Mouse (Mus musculus) spleen, embryonic (tissue): ENCODE results near the gene Fndc8.

Source experiments
- CTCF ChIA-PET: fragments of 350-600 bp; sonication (Branson Sonifier 250); formaldehyde crosslinking; loops from one replicate; lab custom pipeline; 2022; lab: Charles Lee

Gene Fndc8

DNA sequence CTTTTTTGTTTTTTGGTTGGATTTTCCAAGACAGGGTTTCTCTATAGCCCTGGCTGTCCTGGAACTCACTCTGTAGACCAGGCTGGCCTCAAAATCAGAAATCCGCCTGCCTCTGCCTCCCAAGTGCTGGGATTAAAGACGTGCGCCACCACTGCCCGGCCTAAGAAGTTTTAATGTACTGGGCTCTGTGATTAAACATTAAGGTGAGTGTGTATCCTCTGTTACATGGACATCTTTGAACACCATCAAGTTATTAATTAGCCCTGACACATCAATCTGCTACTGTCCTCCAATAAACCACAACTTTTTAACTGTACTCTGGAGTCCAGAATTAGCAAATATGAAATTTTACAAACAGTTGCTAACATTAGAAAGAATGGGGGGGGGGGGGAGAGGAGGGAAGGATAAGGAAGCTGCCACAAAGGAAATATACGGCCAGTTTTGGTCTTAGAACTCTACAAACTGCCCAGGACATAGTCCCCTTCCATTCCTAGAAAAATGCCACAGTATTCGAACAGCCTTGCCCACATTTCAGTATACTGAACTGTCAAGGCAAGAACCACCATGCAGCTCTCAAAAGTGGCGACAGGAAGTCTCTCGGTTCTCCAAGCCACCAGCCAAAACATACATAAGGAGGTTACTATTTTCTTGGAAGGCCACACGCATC, 22.3 kb upstream of the Fndc8 start:
- CTCF ChIA-PET: interaction anchor here (0.6 kb wide), 1 partner anchor 327 kb away, joined by 3 read pairs; no protein-coding TSS in a partner anchor

DNA sequence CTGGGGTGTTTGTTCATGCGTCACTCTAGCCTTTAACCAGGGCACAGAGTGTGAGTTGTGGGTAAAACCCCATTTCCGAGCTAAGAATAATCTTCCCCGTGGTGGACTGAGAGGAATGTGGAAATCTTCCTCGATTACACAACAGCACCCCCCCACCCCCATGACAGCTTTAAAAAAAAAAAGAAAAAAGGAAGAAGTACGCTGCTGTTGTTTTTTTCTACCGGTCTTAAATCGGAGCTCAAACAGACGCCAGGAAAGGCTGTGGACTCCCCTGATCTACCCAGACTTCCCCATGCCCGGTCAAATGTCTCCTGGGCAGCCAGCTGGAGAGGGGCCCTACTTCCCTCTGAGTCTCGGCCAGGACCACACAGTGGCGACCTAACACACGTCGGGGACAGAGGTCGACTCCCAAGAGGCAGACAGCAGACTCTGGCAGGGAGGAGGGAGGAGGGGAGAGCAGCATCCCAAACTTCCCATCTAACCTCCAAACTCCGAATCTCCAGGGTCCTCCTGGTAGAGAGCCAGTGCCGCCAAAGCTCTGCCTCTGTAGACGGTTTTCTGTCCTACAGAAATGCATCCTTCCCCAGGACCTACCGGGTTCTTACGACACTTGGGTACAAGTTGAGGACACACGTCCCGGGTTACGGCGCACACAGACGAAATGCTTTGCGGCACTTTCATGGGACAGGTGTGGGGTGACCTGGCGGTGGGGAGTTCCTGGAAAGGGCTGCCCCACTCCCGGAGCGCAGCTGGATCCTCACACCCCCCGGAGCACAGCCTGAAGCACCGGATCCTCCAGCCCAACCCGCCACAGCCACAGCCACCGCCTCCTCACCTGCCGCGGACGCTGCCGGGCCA, 21.5 kb upstream of the Fndc8 start:
- CTCF ChIA-PET: interaction anchor here (0.6 kb wide), 1 partner anchor 326 kb away, joined by 3 read pairs; no protein-coding TSS in a partner anchor

DNA sequence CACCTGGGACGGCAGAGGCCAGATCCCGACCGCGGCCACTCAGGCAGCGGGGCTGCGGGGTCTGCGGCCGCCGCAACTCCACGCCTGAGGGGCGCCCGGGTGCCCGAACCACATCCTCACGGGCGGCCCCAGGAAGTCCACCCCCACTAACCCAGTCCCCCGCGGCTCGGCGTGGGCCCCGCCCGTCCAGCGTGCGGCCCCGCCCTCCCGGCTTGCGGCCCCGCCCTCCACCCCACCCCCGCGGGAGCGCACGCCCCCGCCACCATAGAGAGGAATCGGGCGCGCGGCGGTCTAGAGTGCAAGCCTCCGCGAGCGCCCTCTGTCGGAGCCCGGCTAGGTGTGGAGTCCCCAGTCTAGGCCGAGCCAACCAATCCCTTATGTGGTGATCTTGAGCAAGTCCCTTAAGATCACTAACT, 20.9 kb upstream of the Fndc8 start, which contains the start of gene Rffl:
Gene Rffl (minus strand): TSS at position 180 of the 416 bp plus-strand sequence.
- CTCF ChIA-PET: interaction anchor here (0.6 kb wide), 1 partner anchor 598 kb away, joined by 4 read pairs; no protein-coding TSS in a partner anchor

DNA sequence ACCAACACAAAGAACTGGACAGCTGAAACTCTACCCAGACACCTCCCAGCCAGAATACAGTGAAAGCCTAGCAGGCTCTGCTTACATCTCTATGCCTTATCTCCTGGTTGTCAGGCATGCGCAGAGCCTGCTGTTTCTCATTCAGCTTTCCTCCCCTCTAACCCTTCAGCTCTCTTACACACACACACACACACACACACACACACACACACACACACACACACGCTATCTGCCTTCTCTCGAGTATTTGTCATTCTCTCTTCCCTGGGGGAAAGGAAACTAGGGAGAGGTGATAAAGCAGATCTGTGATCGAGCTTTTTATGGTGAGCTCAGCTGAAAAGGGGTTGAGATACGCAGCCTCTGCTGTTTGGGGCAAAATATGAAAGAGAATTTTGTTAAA, 17.0 kb upstream of the Fndc8 start:
- CTCF ChIA-PET: interaction anchor here (0.6 kb wide), 1 partner anchor 22 kb away, joined by 4 read pairs; no protein-coding TSS in a partner anchor

DNA sequence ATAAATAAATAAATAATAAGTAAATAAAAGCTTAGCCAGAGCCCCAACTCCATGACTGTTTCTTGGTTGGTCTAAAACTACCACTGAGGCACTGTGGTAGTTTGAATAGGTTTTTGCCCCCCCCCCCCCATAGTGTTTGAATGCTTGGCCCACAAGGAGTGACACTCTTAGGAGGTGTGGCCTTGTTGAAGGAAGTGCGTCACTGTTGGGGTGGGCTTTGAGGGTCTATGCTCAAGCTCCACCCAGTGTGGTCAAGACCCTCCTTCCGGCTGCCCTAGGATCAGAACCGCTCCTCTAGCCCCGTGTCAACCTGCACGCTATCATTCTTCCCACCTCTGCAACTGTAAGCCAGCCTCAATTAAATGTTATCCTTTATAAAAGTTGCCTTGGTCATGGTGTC, 16.3 kb upstream of the Fndc8 start:
- CTCF ChIA-PET: interaction anchor here (0.6 to 0.7 kb wide), 2 partner anchors 16 to 22 kb away, joined by 3 to 4 read pairs; no protein-coding TSS in a partner anchor

DNA sequence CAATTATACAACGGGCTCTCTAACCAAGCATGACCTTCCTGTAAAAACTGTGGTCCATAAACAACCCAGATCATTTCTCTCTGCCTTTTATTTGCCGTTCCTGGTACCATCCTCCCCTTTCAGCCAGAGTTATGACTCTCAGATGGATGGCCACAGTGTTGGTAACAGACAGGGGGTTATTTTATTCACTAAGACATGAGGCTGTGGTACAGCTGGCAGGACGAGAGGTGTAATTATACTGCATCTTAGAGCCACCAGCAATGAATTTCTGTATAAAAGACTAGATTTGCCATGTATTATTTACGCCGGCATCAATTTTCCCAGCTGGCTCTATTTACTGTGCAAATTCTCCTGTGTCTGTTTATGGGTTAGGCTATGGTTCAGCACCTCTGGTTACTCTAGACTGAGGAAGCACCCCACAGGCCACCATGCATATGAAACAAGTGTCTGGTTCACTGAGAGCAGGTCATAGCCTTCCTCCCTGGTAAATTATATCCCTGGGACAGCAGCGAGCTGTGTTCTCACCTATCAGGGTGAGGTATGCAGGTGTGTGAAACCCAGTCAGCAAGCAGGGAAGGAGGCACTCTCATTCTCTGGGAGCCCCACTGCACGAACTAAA, 14.1 kb upstream of the Fndc8 start:
- CTCF ChIA-PET: interaction anchor here (0.6 kb wide), 1 partner anchor 83 kb away, joined by 3 read pairs; no protein-coding TSS in a partner anchor

DNA sequence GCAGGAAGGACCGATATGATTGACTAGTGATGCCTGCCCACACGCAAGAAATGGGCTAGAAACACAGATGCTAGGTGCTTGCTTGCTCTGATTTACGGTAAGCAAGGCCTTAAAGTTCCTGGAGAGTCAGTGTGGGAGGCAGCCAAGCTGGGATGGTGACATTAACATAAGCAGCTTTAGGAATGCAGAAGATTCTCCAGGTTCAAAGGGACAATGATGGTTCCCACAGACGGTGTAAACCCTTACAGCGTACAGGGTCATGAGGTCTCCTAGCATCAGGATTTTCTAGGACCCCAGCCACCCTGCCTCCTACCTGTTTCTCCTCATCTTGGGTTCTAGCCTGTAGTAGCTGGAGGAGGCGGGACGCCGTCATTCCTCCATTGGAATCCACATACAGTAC, 8.7 kb upstream of the Fndc8 start:
- CTCF ChIA-PET: no interaction called here

DNA sequence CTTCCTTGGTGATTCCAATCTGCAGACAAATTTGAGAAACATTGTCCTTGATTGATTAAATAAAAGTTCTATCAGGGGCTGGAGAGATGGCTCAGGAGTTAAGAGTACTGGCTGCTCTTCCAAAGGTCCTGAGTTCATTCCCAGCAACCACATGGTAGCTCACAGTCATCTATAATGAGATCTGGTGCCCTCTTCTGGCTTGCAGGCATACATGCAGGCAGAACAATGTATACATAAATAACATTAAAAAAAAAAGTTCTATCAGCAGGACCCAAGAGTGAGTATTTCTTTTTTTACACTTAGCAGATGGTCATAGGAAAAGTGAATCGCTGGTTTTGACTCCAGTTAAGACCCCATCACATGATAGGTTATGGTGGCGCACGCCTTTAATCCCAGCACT, 5.4 kb upstream of the Fndc8 start:
- CTCF ChIA-PET: interaction anchor here (0.6 to 1.3 kb wide), 2 partner anchors 68 to 210 kb away, joined by 3 read pairs; no protein-coding TSS in a partner anchor

DNA sequence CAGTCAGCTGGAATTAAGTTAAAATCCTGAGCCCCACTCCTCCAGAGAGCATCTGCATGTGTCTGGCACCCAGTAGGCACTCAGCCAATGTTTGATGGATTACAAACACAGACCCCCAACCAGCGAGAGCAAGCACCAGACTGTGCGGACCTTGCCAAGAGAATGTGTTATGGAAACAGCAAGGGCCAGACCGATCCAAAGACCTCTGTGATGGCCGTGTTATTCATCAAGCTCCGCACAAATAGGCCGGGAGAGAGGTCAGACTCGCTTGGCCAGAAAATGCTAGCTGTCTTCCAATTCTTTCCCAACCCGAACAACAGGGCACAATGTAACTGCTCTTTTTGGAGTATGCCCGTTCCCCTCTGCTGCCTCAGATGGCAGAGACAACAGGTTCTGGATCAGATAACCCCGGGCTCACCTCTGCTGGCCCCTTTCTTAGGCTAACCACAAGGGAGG, 3.4 kb upstream of the Fndc8 start:
- CTCF ChIA-PET: interaction anchor here (0.6 kb wide), 2 partner anchors 18 to 141 kb away, joined by 3 read pairs; no protein-coding TSS in a partner anchor

DNA sequence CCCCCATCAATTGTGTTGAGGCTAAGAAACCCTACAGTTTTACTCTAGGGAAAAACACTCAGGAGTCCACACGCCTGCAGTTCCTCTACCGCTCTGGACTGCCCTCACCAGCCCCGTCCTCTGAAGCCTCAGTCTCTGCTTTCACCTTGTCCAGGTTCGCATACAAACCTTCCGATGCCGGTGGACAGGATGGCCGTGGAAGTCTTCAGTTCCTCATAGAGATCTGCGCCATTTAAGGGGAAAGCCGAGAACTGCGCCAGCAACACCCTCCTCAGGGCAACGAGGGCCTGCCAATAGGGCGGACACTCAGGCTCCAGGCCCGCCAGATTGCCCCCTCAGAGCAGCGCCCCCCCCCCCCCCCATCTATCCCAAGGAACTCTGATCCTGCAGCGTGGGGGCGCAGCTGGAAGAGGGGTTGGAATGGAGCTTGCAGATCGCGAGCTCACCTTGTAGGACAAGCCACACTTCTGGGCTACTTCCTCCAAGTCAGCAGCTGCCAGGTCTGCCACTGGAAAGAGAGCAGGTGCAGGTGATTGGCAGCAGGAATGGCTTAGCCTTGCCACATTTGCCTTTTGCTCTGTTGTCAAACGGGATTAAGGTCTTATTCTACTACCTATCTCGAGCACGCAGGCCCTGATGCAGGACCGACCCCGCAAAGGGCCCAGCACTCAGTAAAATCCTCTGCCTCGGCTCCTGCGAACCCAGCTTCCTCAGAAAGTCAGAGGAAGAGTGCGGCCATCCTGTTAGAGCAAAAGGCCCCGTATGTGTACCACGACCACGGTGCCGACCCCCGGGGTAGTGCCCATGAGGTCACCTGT, 2.2 kb upstream of the Fndc8 start:
- CTCF ChIA-PET: interaction anchor here (0.6 to 1.3 kb wide), 6 partner anchors 28 to 312 kb away, joined by 3 to 14 read pairs (median 4); no protein-coding TSS in a partner anchor

DNA sequence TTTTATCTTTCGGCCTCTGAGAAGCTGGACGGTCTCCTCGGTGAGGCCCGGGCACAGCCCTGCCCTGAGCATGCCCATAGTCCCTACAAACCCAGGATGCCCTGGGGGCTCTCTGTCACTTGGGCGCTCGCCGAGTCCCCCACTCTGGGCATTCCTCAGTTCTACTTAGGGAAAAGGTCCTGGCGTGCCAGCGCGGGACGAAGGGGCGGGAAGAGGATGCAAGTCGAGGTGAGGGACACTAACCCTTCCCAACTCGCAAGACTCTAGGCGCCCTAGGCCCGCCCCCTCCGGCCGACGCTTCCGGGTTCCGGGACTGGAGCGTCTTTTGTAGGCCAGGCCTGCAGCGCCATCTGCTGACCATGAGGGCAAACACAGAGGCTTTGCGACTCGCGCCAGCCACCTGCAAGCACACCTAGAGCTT, 1.6 kb upstream of the Fndc8 start, which contains the start of gene Rad51d:
Gene Rad51d (minus strand): TSS at position 273 of the 421 bp plus-strand sequence.
- CTCF ChIA-PET: interaction anchor here (0.6 to 1.3 kb wide), 7 partner anchors 10 to 311 kb away, joined by 3 to 5 read pairs (median 3); no protein-coding TSS in a partner anchor

DNA sequence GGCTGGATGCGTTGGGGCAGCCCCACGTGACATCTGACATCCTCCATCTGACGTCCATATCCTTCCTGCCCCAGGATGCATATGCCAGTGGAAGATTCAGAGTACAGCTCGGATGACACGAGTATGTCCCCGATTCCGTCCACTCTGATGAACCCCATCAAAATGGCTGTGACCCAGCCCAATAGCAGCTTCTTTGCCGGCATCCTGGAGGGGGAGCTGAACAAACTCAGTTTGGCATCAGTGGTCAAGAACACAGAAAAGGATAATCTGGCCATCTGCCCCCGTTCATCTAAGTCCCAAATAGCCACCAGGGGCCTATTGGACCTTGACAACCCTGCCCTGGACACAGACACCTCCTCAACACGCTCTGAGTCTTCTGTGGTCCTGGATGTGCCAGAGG, 5.6 kb downstream of the Fndc8 start:
- CTCF ChIA-PET: interaction anchor here (0.6 kb wide), 1 partner anchor 22 kb away, joined by 4 read pairs; no protein-coding TSS in a partner anchor

DNA sequence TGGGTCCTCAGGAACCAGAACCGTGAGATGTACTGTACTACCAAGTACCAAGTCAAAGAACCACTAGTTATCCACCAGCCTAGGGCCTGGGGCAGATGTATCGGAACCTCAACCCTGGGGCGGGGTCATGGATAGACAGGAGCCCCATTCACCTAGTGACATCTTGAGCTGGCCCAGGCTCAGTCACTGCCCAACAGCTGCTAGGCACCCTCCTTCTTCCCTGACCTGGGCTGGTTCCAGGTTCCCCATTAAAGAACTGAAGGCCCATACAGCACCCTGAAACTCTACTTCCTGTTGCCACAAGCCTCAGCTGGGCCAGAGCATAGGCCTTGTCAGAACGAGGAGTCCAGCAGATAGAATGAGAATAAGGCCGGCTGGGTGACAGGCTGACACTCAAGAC, 7.8 kb downstream of the Fndc8 start:
- CTCF ChIA-PET: no interaction called here

DNA sequence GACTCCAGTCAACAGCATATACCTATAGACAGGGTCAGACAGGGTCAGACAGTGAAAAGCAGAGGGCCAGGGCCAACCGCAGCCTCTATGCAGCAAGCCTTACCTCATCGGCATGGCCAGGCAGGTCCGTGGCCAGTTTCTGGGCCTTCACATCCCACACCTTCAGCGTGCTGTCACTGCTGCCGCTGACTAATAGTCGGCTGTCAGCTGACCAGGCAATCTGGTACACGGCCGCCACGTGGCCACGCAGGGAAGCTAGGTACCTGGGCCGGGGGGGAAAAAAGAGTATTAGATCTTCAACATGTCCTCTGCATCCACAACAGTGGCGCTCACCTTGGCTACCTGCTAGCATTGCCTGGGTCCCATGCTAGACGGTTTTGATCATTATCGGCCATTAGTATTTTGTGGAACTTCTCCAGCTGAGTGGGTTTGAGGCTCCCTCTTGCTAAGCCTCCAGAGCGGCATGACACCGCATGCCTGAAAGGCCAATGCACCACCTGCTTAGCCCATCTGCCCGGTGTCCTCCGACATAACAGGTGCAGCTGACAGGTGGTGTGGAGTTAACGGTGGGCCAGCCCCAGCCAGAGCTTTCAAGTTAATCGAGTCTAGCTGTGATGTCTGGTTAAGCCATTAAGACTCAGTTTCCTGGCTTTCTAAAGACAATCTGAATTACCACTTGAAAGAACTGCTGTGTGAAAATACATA, 9.8 kb downstream of the Fndc8 start:
- CTCF ChIA-PET: interaction anchor here (0.8 kb wide), 1 partner anchor 11 kb away, joined by 6 read pairs; no protein-coding TSS in a partner anchor

DNA sequence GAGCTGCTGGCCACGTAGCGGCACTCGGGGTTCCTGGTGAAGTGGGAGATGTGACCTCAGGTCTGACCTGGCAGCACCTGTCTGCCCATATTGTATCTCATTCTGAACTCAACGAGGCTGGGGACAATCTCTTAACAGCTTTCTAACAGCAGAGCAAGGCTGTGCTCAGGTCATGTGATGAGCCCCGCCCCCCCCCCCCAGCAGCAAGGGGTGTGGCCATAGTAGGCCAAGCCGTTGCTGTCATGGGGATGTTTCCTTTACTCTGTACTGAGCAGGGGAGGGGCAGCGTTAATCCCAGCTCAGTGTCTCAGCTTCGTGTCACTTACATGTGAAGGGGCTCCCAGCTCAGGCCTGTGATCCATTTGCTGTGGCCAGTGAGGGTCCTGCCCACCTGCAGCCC, 13.0 kb downstream of the Fndc8 start:
- CTCF ChIA-PET: no interaction called here

DNA sequence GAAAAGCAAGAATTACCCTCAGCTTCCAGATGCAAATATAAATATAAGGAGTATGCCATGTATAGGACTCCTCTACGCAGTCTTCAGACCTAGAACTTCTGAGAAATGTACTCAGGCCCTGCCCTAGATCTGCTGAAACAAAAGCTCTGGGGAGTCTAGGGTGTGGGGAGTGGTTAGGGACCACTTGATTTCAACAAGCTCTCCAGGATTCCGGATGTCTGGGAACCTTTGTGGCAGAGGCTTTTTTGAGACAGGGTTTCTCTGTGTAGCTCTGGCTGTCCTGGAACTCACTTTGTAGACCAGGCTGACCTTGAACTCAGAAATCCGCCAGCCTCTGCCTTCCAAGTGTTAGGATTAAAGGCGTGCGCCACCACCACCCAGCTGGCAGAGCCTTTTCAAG, 13.9 kb downstream of the Fndc8 start:
- CTCF ChIA-PET: interaction anchor here (0.6 kb wide), 1 partner anchor 397 kb away, joined by 3 read pairs; the partner anchor contains the start of gene Pex12

DNA sequence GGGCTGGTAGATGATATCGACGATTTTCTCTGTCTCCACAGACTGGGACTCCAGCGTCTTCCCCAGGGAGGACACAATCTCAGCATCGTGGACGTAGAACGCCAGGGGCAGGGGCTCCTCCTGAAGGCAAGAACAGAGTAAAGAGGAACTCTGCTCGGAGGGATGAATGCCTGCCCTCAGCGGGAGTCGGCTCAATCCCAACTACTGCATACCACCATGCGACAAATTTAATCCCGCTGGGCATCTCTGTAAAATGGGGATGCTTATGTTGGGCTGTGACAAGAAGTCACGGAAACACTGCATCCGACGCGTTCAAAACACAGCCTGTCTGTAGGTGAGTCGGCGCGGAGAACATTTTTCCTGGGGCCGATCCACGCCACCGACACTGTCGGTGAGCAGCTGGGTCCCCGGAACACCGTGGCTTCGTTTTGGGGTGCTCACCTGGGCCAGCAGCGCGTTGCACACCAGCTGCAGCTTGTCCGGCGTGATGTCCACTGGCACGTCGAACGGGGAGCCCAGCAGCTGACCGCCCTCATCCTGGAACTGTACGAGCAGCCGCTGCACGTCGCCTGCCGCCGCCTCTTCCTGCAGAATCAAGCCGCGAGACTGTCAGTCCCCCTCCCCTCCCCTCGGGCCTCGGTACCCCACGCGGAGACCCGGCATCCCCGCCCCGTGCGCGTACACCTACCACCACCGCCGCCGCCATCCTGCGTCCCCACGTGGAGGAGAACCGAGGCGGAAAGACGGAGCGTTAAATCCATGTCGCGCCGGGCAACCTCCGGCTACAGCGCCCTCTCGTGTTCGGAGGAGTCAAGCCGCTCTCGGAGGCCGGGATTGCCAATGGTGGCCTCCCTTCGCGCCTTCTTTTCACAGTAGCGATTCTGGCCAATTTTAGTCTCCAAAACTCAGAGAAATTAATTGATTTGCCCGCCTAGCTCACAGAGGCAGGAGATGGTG, 16.0 kb downstream of the Fndc8 start, which contains the start of gene Nle1:
Gene Nle1 (minus strand): TSS at position 761 of the 957 bp plus-strand sequence.
- CTCF ChIA-PET: interaction anchor here (0.5 to 1.0 kb wide), 4 partner anchors 15 to 274 kb away, joined by 3 to 6 read pairs (median 3); no protein-coding TSS in a partner anchor

DNA sequence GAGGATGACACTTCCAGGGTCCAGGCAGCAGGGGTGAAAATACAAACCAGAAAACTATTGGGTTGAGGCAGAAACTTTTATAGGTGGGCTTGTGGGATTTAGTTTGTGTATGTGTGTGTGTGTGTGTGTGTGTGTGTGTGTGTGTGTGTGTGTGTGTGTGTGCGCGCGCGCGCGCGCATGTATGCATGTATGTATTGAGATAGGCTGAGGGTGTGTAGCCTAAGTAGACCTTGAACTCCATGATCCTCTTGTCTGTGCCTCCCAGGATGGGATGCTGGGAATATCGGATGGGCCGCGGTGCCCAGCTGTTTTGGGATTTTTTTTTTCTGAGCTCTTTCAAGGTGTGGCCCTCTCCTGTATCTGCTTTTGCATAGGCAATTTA, 16.7 kb downstream of the Fndc8 start:
- CTCF ChIA-PET: interaction anchor here (0.5 to 0.7 kb wide), 4 partner anchors 33 to 273 kb away, joined by 3 to 8 read pairs (median 4); no protein-coding TSS in a partner anchor
